30 mouse cellular contexts compared by ENCODE assay signal in genomic region chr9:50911861-50912515, GRCm38 (mm10).
DNase-seq lines count a peak whose midpoint lies in the region; ATAC-seq and TF ChIP-seq lines count a peak whose summit lies in the region.
"Had no signal": no experiment of that assay in that cellular context is flagged by ENCODE, and none has a peak within 500 bp of the region (broad histone marks: within the 10 kb centered on the region; RNA-seq: fewer than 3 reads in every experiment).

No protein-coding gene starts in this region.

- no peak overlapping the region for H3K9ac ChIP-seq in kidney, embryonic 14.5 days (ENCODE audit: low read depth, low read length)
- H3K9ac ChIP-seq: embryonic facial prominence, embryonic 13.5 days; forebrain, embryonic 12.5 days; forebrain, embryonic 15.5 days; hindbrain, embryonic 13.5 days had no signal

- ATAC-seq in kidney, embryonic 14.5 days (ENCODE audit: low FRiP score, low TSS enrichment): no peak
- ATAC-seq: forebrain, embryonic 15.5 days; hindbrain, embryonic 16.5 days; intestine, postnatal 0 days; Patski had no signal

- WGBS in kidney, adult 2 months: 82% methylated on average over 7 of the region's 7 CpGs
- 82% methylated on average over 7 of the region's 7 CpGs for WGBS in kidney, embryonic 14.5 days
- 79% methylated on average over 7 of the region's 7 CpGs for WGBS in lung, adult 2 months

- peaks cover 4% of the 10 kb centered on the region for H3K36me3 ChIP-seq in kidney, adult 2 months (ENCODE audit: control insufficient read depth, insufficient read depth, low read length)
- H3K36me3 ChIP-seq in kidney, embryonic 14.5 days (ENCODE audit: control insufficient read depth, insufficient read depth, low read length): peaks cover 16% of the 10 kb centered on the region

- no peak overlapping the region for H3K4me2 ChIP-seq in kidney, embryonic 14.5 days (replicated peaks; ENCODE audit: low read depth, low read length)
- H3K4me2 ChIP-seq: embryonic facial prominence, embryonic 13.5 days; forebrain, embryonic 12.5 days; forebrain, embryonic 15.5 days; hindbrain, embryonic 13.5 days had no signal

- no peaks in the 10 kb centered on the region for H3K27me3 ChIP-seq in kidney, adult 2 months (replicated peaks; ENCODE audit: control insufficient read depth, insufficient read depth, low read length)
- no peaks in the 10 kb centered on the region for H3K27me3 ChIP-seq in kidney, embryonic 14.5 days (ENCODE audit: control insufficient read depth, insufficient read depth, low read length)
- H3K27me3 ChIP-seq: CH12.LX; embryonic facial prominence, embryonic 13.5 days; forebrain, embryonic 12.5 days; forebrain, embryonic 15.5 days; hindbrain, embryonic 13.5 days; Patski had no signal

- TF ChIP-seq CTCF in kidney, adult 2 months (conservative IDR thresholded peaks at IDR 0.05; ENCODE audit: insufficient read depth, insufficient read length, low read depth, low read length): no peak
- TF ChIP-seq CTCF in lung, adult 2 months (IDR thresholded peaks at IDR 0.05; ENCODE audit: insufficient read depth, low read length): no peak

- no peaks in the 10 kb centered on the region for H3K4me1 ChIP-seq in kidney, adult 2 months (ENCODE audit: control insufficient read depth, insufficient read depth, low read length)
- H3K4me1 ChIP-seq in kidney, embryonic 14.5 days (ENCODE audit: control insufficient read depth, insufficient read depth, low read length): no peaks in the 10 kb centered on the region
- H3K4me1 ChIP-seq in lung, adult 2 months (ENCODE audit: control insufficient read depth, insufficient read depth, low read length): no peaks in the 10 kb centered on the region
- H3K4me1 ChIP-seq: embryonic facial prominence, embryonic 10.5 days; embryonic facial prominence, embryonic 13.5 days; forebrain, embryonic 12.5 days; forebrain, embryonic 15.5 days; hindbrain, embryonic 10.5 days; hindbrain, embryonic 13.5 days had no signal

- H3K27ac ChIP-seq in kidney, adult 2 months (ENCODE audit: insufficient read depth, low read depth, low read length): no peak overlapping the region
- no peak overlapping the region for H3K27ac ChIP-seq in kidney, embryonic 14.5 days (ENCODE audit: low read depth, low read length)
- H3K27ac ChIP-seq: embryonic facial prominence, embryonic 10.5 days; embryonic facial prominence, embryonic 13.5 days; forebrain, embryonic 12.5 days; forebrain, embryonic 15.5 days; gastrocnemius, adult 2 months; heart, adult 2 months; heart, embryonic 10.5 days; hindbrain, embryonic 10.5 days; hindbrain, embryonic 13.5 days had no signal

- H3K4me3 ChIP-seq in kidney, adult 2 months (ENCODE audit: insufficient read depth, low read depth, low read length): no peak overlapping the region
- H3K4me3 ChIP-seq in kidney, embryonic 14.5 days (ENCODE audit: low read length): no peak overlapping the region
- H3K4me3 ChIP-seq in lung, adult 2 months (replicated peaks; ENCODE audit: extremely low read depth, low read depth, low read length): no peak overlapping the region
- H3K4me3 ChIP-seq: embryonic facial prominence, embryonic 10.5 days; embryonic facial prominence, embryonic 13.5 days; erythroblast, embryonic 14.5 days; forebrain, embryonic 12.5 days; forebrain, embryonic 15.5 days; gastrocnemius, adult 2 months; heart, adult 2 months; heart, embryonic 10.5 days; hindbrain, embryonic 10.5 days; hindbrain, embryonic 13.5 days had no signal

- DNase-seq in heart, adult 11 months: peak; percentile 88
- no peak for DNase-seq in heart, adult 18-20 months
- peak; percentile 12 for DNase-seq in kidney, adult 2 months
- DNase-seq in lung, postnatal 10 days: peak; percentile 48
- no peak for DNase-seq in lung, adult 2 months
- DNase-seq: adrenal gland, postnatal 10 days; adrenal gland, postnatal 36 days; B cell, adult 2 months; cerebellum, adult 11 months; cerebellum, adult 8-10 months; cerebellum, postnatal 10 days; cerebellum, postnatal 36 days; embryo, embryonic 11 days; gastrocnemius, adult 2 months; gastrocnemius, postnatal 14 days; heart, adult 2 months had no signal

- H3K9me3 ChIP-seq in kidney, embryonic 14.5 days (ENCODE audit: control insufficient read depth, low read length): no peaks in the 10 kb centered on the region
- H3K9me3 ChIP-seq: embryonic facial prominence, embryonic 10.5 days; embryonic facial prominence, embryonic 13.5 days; forebrain, embryonic 12.5 days; forebrain, embryonic 15.5 days; G1E; heart, embryonic 10.5 days; hindbrain, embryonic 10.5 days; hindbrain, embryonic 13.5 days had no signal

- TF ChIP-seq POLR2A in kidney, adult 2 months (IDR thresholded peaks at IDR 0.05; ENCODE audit: low read depth, low read length): no peak
- TF ChIP-seq POLR2A in lung, adult 2 months (IDR thresholded peaks at IDR 0.05; ENCODE audit: borderline replicate concordance, extremely low read depth, low read depth, low read length): no peak

Comparison
In these comparisons a context has a peak if more than half of its experiments do, and no peak if none do; other contexts are left out.
1. DNase-seq: peak in heart, adult 11 months (single experiment), kidney, adult 2 months (single experiment) and lung, postnatal 10 days (single experiment); none in heart, adult 18-20 months (0 of 2) and lung, adult 2 months (single experiment).